Mouse (Mus musculus): ENCODE data around the gene Ctu1. TPM values are rescaled to one million over a fixed set of nuclear protein-coding genes. Genes with fewer than 3 reads are reported as not detected.
"Not testable (repeated sequence)": the region's sequence is repeated elsewhere in the genome, so short reads cannot be mapped to it uniquely, and the experiment has no call there.

The Ctu1 gene
- polyA plus RNA-seq (2017; shearing (Covaris generic)), result 1 to 10 TPM; 1.2 to 1.3 TPM

DNA sequence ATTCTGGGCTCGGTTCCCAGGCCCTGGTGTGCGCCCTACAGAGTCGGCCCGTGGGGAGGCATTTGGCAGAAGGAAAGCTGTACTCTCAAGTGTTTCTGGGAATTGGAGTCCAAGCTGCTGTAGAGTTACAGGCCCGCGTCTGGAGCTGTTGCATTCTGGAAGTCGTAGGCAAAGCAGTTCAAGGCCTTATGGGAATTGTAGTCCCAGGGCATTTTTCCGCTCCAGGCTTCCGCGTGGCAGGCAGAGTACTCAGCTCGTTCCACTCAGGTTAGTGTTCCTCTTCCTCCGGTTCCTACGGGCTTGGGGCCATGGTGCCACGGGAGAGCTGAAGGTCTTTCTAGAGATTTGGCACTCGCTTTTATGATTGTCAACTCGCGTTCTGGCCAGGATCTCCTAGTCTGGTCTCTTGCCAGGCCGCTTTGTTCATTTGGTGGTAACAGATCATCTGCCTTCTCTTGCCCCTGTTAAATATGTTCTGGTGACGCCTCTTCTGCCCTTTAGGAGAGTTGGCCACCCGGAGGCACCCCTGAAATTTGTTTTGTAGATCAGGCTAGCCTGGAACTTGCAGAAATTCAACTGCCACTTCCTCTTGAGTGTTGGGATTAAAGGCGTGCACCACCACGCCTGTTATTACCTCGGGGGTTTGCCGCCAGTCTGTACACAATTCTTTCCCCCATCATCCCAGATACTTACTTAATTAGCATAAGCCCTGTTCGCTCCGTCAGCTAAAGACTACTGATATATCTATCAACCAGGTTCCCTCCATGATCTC lies at the start of gene Ctu1:
TSS of gene Ctu1 (plus strand) at position 208 of the 772 bp plus-strand sequence.
- peak; percentile 98 for ATAC-seq

DNA sequence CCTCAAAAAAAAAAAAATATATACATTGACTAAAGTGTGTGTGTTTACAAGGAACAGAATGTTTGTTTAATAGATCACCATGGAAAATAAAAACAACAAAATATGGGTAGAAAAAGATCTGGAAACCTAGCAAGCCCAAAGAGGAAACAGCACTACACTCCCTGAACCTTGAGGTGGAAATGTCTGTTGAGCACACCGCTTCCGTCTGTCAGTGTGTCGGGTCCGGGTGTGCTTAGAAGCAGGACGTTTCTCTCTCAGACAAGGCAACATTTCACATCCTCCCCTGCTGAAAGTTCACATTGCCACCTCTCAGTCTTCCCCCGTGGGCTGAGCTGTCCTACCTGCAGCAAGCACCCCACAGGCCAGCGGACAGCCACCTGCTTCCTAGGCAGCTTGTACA lies 48.9 kb upstream of the Ctu1 start:
- no peak for ATAC-seq

DNA sequence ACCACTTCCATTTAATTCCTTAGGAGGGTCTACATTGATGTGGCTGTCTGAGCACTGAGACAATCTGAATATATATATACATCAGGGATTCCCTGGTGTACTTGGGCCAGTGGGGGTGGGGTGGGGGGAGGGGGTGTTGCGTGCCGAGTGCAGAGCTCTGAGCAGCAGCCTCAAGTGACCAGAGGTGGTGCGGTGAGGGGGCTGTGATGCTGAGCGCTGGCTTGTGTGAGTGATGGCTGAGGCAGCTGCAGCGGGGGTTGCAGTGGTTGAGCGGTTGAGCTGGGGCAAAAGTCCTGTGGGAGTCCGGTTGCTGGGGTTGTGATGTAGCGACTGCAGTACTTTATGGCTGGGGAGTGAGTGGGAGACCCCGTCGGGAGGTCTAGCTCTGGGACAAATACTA lies 48.0 kb upstream of the Ctu1 start:
- ATAC-seq, result no peak

DNA sequence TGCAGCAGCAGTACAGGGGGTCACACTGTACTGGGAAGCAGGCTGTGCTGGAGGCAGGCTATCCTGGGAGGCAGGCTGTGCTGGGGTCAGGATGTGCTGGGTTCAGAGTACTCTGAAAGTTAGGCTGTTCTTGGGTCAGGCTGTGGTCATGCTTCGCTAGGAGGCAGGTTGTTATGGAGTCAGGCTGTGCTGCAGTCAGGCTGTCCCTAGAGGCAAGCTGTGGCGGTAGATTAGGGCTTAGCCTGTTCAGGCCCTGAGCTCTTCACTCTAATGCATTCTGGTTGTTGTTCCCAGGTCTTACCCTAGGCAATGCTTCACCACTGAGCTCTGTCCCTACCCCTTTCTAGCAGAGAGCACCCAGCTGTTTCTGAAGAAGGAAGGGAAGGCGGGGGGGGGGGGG lies 46.8 kb upstream of the Ctu1 start:
- ATAC-seq, result no peak

DNA sequence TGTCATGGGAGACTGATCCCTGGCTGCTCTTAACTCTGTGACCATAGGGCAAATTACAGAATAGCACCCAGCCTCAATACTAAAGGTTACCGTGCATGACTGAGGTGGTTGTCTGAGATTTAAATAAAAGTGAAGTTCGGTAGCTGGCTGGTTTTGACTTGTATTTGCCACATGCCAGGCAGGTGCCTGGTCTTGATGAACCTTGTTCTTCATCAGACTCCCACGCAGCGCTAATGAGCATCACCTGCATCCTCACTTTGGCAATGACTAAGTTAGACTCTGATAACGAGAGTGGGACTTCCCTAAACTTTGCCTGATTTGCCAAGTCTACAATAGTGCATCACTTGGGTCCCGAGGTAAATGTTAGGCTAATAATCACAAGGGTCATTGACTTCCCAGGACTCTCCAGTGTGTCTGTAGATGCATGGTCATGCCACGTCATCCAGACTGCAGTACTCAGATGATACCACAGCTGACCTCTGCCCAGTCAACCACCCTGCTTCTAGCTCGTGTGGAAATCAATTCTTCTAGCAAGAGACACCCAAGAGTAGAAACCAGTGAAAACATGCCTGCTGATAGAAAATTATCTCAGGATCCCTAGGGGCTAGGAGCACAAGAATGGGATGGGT lies 45.9 kb upstream of the Ctu1 start:
- no peak for ATAC-seq

DNA sequence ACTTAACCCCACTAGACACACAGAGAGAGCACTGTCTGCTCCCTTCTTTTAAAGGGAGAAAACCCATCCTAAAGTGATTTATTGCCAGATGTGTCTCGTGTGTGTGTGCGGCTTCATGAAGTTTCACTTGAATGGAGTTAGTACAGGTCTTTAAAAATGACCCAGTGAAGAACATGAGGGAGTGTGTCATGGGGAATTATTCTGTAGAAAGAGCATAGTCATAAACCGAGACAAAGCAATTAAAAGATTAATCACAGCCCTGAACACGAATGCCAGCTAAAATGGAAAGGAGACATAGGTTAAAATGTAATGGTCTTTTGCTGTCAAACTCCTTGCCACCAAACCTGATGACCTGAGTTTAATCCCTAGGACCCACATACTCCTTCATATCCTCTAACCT lies 37.9 kb upstream of the Ctu1 start:
- ATAC-seq, result no peak

DNA sequence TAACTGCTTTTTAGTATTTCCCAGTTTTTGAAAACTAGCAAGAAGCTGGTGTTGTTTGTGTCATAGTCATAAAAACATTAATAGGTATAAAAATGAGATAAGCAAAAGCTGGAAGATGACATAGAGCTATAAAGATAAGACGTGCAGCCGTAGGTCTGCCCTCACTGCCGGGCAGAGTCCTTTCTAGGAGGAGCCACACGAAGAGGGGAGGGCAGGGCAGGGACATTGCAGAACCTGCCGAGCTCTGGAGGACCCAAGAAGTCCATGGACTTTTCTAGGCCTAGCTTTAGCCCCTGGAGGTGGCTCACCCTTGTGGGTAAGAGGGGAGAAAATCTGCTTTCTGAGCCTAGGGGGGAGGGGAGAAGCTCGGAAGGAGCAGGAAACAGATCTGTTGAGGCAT lies 37.3 kb upstream of the Ctu1 start, which contains the start of gene Ceacam18:
TSS of gene Ceacam18 (plus strand) at position 208 of the 400 bp plus-strand sequence.
- no peak for ATAC-seq

DNA sequence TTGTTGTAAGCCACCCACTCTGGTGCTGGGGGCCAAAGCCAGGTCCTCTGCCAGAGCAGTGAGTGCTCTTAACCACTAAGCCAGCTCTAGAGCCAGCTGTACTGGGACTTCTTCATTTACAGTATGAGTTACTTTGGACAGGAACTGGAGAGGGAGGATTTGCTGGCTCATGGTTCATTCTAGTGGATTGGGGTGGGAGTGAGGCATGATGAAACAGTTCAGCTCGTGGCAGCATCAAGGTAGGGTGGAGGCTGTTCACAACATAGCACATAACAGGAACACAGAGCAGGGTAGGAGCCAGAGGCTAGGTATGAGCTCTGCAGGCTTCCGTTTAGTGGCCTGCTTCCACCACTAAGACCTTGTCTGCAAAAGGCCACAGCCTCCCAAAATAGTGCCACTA lies 35.6 kb upstream of the Ctu1 start:
- no peak for ATAC-seq

DNA sequence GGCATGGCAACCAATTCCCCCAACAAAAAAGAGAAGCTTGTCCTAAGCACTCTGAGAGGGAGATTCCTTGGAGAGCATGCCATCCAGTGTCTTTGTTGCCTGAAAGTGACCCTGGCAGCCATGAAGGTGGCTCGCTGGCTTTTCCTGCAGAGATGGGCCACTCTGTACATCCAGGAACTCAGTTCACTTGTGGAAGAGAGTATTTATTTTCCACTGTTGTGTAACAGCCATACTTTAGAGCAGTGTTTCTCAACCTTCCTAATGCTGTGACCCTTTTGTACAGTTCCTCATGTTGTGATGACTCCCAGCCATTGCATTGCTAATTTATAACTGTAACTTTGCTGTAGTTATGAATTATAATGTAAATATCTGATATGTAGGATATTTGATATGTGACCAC lies 34.7 kb upstream of the Ctu1 start:
- ATAC-seq, result no peak

DNA sequence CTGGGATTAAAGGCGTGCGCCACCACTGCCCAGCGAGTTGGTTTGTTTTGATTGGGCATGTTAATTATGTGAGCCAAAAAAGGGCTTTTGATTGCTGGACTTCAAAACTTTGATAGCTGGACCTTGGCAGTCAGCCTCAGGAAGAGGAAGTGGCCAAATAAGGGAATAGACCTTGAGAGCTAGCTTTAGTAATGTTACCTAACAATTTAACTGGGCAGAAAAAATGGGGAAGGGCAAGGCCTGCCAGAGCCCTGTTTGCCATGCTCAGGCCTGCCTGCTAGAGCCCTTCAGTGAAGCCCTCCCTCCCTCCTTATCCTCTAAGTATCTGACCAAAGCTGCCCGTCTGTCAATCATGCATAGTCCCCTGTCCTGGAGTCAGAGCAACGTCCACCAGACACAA lies 29.2 kb upstream of the Ctu1 start:
- ATAC-seq, result no peak

DNA sequence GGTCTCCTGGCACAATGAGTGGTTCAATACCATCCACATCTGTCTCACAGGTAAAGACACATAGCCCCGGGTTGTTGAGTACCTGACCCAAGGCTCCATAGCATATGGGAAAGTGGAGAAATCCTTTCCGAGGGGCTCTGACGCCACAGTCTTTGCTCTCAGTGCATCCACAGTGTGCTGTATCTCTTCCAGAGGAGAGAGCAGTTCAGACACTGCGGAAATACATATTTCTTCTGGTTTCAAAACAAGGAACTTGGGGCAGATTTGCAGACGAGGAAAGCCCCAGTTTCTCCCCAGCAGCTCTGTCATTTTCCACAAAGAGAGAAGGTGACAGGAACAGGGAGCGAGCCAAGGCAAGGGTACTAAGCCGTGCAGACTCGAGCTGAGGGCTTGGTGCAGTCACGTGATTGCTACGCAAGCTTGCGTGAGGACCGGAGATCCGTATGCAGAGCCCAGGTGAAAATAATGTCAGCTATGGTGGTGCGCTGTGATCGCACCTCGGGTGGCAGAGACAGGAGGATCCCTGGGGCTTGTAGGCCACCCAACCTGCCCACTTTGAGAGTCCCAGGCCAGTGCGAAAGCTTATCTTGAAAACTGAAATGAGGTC lies 28.7 kb upstream of the Ctu1 start:
- no peak for ATAC-seq

DNA sequence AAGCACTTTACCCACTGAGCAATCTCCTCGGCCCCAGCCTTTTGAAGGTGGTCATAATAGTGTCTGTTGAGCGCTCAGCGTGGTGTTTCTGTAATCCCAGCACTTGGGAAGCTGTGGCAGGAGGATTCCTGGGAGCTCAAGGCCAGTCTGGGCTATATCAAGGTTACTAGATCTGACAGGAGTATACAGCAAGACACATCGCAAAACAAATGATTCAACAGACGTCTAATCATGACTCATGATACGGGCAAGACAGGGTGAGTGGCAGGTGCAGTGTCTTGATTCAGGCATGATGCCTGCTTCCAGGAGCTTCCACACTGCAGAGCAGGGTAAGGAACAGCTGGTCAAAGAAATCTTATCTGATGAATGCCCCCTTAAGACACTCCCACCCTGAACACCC lies 19.1 kb upstream of the Ctu1 start:
- no peak for ATAC-seq

DNA sequence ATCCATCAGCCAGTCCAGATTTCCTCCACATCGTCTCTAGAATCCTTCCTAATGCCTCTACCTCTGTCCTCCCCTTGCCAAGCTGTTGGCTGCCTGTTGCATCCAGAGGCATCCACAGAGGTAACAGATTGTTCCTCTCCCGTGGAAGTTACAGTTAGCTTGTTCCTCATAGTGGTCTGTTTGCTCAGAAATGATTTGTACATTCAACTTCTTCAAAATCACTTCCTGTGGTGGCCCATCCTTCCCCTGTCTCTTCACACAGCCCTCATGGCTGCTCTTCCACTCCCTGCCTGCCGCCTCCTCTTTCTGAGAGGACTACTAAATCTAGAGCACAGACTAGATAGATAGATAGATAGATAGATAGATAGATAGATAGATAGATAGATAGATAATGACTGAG lies 17.3 kb upstream of the Ctu1 start:
- ATAC-seq, result no peak

DNA sequence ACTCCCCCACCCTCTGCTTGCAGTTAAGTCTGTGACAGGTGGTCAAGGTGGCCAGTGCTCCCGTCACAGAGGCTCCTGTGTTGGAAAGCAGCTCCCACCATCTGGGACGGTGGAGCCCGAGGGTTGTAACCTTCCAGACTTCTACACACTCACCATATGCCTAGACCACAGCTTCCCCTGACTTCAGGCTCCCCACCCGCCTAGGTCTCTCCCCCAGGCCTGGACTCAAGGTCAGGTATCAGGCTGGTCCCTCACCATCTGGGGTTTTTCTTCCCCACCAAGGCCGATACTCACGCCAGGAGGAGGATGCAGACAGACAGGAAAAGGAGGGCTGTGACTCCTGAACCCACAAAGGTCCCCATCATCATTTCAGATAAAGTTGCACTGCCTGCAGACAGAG lies 15.6 kb upstream of the Ctu1 start:
- no peak for ATAC-seq

DNA sequence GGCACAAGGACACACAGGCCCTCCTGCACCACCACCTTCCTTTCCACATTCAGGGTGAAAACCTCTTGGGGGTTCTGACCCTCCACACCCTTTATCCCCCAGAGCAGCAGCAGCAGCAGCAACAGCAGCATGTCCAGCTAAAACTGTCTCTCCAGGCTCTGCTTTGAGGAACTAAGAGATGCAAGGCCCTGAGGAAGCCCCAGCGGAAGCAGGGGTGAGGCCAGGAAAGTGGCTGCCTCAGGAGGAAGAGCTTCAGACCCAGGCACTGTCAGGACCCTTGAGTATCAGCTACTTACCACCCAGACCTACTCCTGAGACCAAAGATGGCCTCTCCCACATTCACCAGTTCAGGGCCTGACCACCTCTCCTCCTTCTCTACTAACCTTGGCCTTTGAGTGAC lies 11.8 kb upstream of the Ctu1 start, which contains the start of gene Siglece:
TSS of gene Siglece (minus strand) at position 160 of the 400 bp plus-strand sequence.
- no peak for ATAC-seq

DNA sequence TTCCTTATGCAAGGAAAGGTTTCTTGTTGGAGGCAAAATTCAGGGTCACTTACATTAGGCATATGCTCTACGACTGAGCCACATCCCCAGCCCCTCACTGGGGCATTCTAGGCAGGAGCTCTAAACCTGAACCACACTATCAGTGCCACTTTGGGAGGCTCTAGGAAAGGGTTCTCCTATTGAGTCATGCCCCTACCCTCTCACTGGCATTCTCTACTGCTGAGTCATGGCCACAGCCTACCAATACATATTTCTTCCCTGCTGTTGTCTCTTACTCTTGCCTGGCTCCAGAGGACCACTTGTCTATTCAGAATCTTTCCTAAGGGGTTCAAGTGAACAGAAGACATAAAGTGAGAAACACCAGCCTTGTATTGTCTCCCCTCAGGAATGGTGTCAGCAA lies 9.0 kb upstream of the Ctu1 start:
- no peak for ATAC-seq

DNA sequence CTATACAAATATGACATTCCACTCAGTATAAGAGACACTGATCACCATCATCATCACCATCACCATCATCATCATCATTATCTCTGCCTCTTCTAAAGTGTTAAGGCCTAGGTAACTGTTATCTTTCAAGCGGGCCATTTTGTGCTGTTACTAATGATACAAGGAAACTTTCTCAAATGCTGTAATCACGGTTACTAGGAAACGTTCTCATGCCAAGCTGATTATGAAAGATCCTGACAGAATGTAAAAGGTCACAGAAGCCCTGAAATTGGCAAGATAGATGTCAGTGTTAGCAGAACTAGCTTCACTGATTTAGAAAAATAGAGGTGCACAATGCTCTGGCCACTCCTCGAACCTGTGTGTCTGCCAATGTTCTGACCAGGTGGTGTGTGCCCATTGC lies 4.6 kb upstream of the Ctu1 start:
- not testable (repeated sequence) for ATAC-seq

DNA sequence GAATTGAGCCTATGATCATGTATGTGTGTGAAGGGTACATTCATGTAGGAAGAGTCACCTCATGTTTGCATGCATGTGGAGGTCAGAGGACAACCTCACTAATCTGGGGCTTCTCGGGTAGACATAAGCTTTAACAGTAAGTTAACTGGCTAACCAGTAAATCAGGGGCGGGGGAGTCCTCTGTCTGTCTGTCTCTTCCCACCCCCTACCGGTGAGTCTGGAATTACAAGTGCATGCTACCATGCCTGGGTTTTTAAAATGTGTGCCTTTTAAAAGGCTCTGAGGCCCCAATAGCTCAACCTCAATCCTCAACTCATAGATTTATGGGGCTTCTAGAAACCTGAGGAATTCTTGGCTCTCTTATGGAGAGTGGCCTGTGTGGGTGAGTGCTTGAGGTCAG lies 3.2 kb upstream of the Ctu1 start:
- ATAC-seq, result no peak

DNA sequence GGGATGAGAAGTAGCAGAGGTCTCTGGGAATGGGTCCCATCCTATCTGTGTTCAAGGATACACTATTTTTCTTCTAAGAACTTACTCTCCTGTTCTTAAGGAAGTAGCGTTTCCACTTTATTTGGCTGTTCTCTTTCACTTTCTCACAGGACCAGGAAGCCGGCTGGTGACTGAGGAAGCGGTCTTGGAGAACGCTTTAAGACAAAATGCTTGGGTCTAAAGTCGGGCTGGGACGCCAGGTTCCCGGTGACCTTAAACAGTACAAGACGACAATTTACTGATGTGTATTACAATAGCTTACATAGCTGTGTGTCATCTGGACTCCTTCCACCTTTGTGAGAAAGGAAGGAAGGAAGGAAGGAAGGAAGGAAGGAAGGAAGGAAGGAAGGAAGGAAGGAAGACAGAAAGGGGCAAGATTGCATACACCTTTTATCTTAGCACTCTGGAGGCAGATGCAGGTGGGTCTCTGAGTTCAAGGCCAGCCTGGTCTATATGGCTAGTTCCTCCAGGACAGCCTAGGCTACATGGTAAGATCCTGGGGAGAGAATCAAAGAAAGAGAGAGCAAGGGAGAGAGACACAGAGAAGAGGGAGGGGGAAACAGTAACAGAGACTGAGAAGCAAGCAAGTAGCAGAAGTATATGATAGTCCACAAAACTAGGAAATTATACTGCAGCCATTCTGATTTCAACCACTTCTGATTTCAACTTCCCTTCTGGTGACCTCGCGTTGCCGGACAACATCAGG lies 580 bp upstream of the Ctu1 start:
- ATAC-seq, result no peak

DNA sequence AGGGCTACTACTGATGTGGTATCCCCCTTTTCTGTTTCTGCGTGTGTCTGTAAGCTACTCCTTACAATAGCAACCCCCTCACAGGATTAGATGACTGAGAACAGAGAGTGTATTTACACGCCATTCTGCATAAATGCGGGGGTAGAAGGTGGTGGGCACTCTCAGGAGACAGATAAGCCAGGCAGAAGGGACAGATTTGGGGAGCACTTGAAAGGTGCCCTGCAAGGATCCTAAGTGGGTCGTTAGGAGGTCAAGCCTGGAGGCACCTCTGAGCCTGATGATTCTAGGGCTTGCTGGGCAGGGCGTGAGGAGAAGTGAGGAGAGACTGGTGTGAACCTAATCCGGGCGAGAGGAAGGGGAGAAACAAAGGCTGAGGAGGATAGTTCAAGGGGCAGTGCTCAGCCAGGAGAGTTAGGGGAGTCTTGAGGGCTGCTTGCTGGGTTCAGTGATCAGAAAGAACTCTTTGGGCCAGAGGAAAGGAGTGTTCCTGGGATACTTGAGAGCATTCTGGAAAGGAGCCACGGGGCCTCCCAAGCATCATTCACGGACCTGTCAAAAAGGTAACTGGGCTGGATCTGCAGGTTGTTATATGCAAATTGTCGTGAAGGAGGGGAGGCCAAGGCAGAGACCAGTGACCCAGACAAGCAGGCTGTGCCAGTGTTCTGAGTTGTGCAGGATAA lies 905 bp downstream of the Ctu1 start:
- no peak for ATAC-seq

DNA sequence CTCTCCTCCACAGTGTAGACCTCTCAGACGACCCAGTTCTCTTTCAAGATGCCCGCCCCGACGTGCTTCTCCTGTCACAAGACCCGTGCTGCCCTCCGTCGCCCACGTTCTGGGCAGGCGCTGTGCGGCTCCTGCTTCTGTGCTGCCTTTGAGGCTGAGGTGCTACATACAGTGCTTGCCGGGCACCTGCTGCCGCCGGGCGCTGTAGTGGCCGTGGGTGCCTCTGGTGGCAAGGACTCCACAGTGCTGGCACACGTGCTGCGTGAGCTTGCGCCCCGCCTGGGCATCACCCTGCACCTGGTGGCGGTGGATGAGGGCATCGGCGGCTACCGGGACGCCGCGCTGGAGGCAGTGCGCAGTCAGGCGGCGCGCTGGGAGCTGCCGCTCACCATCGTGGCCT lies 3.3 kb downstream of the Ctu1 start:
- no peak for ATAC-seq

DNA sequence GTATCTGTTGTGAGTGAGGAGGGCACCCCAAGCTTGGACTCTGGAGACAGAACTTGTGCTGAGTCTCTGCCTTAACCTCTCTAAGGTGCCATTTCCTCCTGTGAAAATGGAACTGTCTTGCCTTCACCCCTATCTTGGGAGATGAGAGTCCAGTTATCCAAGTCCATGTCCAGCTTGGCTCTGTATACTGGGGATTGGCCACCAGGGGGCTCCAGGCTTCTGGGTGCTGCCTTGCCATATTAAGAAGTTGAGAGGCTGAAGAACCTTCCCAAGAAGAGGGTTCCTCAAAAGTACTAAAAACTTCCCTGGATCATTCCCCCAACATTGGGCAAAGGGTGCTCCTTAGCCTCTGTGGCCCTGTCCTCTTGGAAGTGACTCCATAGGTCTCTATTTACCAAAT lies 6.7 kb downstream of the Ctu1 start:
- no peak for ATAC-seq

DNA sequence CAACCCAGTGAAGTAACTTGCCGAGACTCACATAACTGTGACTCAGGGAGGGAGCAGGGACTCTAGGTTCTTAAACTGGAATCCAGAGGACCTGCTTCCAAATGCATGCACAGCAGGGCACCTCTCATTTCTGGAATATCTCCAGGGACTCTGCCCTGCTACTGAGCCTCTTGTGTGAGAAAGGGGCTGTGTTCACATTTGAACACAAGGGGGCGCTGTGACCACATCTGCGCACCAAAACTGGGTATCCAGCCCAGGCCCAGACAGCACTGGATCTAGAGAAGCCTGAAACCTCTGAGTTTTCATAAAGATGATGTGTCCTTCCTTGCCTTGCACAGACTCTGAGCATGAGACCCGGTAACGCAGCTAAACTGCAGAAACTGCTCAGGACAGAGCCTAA lies 9.1 kb downstream of the Ctu1 start:
- peak; percentile 40 for ATAC-seq

Data from activated CD4-positive, CD25-positive, alpha-beta regulatory T cell, adult 4 months (primary cell).